Mouse (Mus musculus): Measurements from ENCODE around the gene Il23r.

GRCm38 (mm10) chr6:67443124-67443523 is 48.5 kb downstream of the Il23r start:
- no peak for TF ChIP-seq CTCF (IDR thresholded peaks at IDR 0.05; ENCODE audit: low read depth, low read length)
- TF ChIP-seq GATA2 (IDR thresholded peaks at IDR 0.05; ENCODE audit: borderline replicate concordance, low read depth, low read length), result no peak

Measured in G1E (cell line).